Mouse (Mus musculus) ES-E14 (cell line): ENCODE measurements at regions not wholly inside any gene's neighbourhood (a gene's known extent, or its start where the extent isn't known, plus 50 kb on each side); places are given as distances from the start of the nearest gene placed in this dataset.
"Not testable (repeated sequence)": the region's sequence is repeated elsewhere in the genome, so short reads cannot be mapped to it uniquely, and the experiment has no call there.

ENCODE experiments used
- DNase-seq: peaks from one replicate; pipeline ENCODE4 v3.0.0-alpha.2; 2013; ENCODE audit warnings: low read depth, low spot score
- H3K27ac ChIP-seq: 2 replicates; pipeline ENCODE4 v1.5.1; 2012; ENCODE audit warnings: low read depth, mild to moderate bottlenecking, low read length, moderate library complexity, mixed read lengths; ENCODE audit not compliant: poor library complexity, insufficient read depth, severe bottlenecking
- H3K36me3 ChIP-seq: 2 replicates; pipeline ENCODE4 v1.6.1; 2012; ENCODE audit warnings: mild to moderate bottlenecking, low read length, moderate library complexity, mixed read lengths; ENCODE audit not compliant: control insufficient read depth, poor library complexity, insufficient read depth, severe bottlenecking
- H3K4me1 ChIP-seq, 2 experiments: fragments of 150-350 bp in 1 of 2; sonication (generic) in 1 of 2; 2 replicates each; pipeline ENCODE4 v1.6.1; 2012; ENCODE audit warnings: low read length in 2 of 2, mild to moderate bottlenecking in 1 of 2, mixed read lengths in 1 of 2; ENCODE audit not compliant: control insufficient read depth in 2 of 2, insufficient read depth in 2 of 2, poor library complexity in 1 of 2
- H3K4me3 ChIP-seq, 2 experiments: fragments of 150-350 bp in 1 of 2; sonication (generic) in 1 of 2; 2 replicates each; pipeline ENCODE4 v1.5.1; 2012; ENCODE audit warnings: low read length in 2 of 2, low read depth in 1 of 2, mild to moderate bottlenecking in 1 of 2, mixed read lengths in 1 of 2; ENCODE audit not compliant: insufficient read depth in 1 of 2, poor library complexity in 1 of 2, severe bottlenecking in 1 of 2
- H3K9ac ChIP-seq: 2 replicates; pipeline ENCODE4 v1.6.1; 2012; ENCODE audit warnings: low read depth, mild to moderate bottlenecking, low read length, mixed read lengths; ENCODE audit not compliant: poor library complexity, insufficient read depth, severe bottlenecking
- H3K9me3 ChIP-seq: fragments of 150-350 bp; sonication (generic); 2 replicates; pipeline ENCODE4 v1.6.1; 2012; ENCODE audit warnings: low read depth, mild to moderate bottlenecking, low read length; ENCODE audit not compliant: control insufficient read depth, insufficient read depth
- CHD2 ChIP-seq: IDR thresholded peaks from 2 replicates; pipeline ENCODE4 v1.6.1; 2014; ENCODE audit warnings: mild to moderate bottlenecking, low read depth, low read length, inconsistent platforms
- HCFC1 ChIP-seq: IDR thresholded peaks from 2 replicates; pipeline ENCODE4 v1.6.1; 2012; ENCODE audit warnings: low read length, inconsistent platforms, borderline replicate concordance; ENCODE audit not compliant: insufficient read depth
- MAFK ChIP-seq: IDR thresholded peaks from 2 replicates; pipeline ENCODE4 v1.6.1; 2014; ENCODE audit warnings: mild to moderate bottlenecking, low read depth, low read length, inconsistent platforms; ENCODE audit not compliant: insufficient read depth
- ZC3H11A ChIP-seq: IDR thresholded peaks from 2 replicates; pipeline ENCODE4 v1.6.1; 2012; ENCODE audit warnings: low read depth, mild to moderate bottlenecking, inconsistent platforms, low read length, borderline replicate concordance
- ZNF384 ChIP-seq: IDR thresholded peaks from 2 replicates; pipeline ENCODE4 v1.6.1; 2012; ENCODE audit warnings: low read depth, low read length, inconsistent platforms
- in situ Hi-C, 2 experiments: fragments of 600-800 bp; cut with MboI; formaldehyde crosslinking; loops; one replicate each; pipeline ENCODE4 v1.15.1; 2025; ENCODE audit warnings: low sequenced_read_pairs in 2 of 2, inconsistent platforms in 1 of 2; ENCODE audit not compliant: unreplicated experiment in 2 of 2

DNA sequence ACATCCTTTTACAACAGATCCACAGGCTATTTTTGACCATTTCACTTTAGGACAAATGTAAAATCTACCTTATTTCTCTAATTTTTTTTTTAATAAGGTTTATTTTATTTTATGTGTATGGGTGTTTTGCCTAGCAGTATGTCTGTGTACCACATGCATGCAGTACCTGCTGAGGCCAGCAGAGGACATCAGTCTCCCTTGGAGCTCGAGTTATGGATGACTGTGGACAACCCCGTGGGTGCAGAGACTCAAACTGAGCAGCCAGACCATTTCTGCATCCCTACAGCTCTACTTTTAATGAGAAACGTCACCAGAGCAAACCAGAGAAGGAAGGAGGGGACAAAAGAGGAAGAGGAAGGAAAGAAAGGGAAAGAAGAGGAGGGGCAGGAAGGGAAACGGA is 125.9 kb upstream of the Trim24 start:
- Histone ChIP-seq H3K27ac (no peak overlapping the region), H3K9me3 (peaks cover 5% of the 10 kb centered on the region; the same call in 1 of the 2 replicates), H3K4me1 (0 out of 4 replicates have a peak, but pooled peaks cover 0 to 2% of the 10 kb centered on the region in 2 experiments), H3K36me3 (peaks cover 4% of the 10 kb centered on the region; the same call in 1 of the 2 replicates), H3K9ac (no peak overlapping the region), H3K4me3 (no peak overlapping the region)
- in situ Hi-C loops = no loop called here
- TF ChIP-seq ZC3H11A (peak; percentile 93), ZNF384 (no peak)
- DNase-seq = no peak

DNA sequence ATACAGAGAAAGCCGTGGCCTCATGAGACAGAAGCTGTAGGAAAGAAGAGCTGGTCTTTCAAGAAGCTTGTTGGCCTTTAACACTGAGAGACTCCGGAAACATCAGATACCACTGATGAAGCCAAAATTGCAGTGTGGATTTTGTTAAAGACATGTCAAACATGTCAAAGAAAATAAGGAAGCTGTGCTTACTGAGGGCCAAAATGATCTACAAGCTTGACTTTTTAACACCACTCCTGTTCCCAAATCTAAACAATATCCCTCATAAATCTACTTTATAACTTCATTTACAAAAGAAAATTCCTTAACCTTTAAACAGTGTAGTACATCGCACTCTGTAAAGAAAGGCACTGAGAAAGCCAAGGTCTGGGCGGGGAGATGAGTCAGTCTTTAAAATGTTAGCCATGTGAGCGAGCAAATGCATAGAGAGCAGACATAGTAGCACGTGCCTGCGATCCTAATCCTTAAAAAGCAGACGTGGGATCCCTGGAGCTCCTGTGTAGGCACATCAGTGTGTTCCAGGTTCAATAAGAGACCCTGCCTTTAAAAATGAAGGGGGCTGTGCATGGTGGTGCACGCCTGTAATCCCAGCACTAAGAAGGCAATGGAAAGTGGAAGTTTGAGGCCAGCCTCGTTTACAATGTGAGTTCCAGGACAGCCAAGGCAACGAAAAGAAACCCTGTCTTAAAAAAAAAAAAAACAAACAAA is 125.1 kb upstream of the Trim24 start:
- Histone ChIP-seq H3K4me3 (no peak overlapping the region), H3K9me3 (peaks cover 5% of the 10 kb centered on the region; the same call in 1 of the 2 replicates), H3K9ac (no peak overlapping the region), H3K27ac (no peak overlapping the region), H3K4me1 (0 out of 4 replicates have a peak, but pooled peaks cover 0 to 3% of the 10 kb centered on the region in 2 experiments), H3K36me3 (peaks cover 4% of the 10 kb centered on the region; the same call in 1 of the 2 replicates)
- in situ Hi-C loops = no loop called here
- no peak for TF ChIP-seq MAFK
- TF ChIP-seq HCFC1 = no peak
- TF ChIP-seq ZC3H11A = no peak
- TF ChIP-seq CHD2 = no peak
- no peak for TF ChIP-seq ZNF384
- DNase-seq = no peak

DNA sequence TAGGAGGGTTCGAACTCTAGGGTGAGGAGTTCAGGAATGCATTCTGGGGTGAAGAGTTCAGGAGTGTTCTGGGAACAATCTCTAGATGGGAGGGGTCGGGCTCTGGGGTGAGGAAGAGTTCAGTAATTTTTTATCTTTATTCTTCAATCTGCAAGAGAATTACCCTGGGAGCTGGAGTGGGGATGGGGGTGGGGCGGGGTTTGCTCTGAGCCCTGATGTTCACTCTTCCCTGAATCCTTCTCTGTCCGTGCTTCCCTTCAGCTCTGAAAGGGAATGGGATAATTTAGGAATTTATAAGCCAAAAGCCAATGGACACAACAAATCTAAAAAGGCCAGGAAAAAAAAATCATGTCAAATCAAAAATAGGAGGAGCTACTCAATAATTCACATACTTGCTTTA is 122.8 kb upstream of the Trim24 start:
- H3K9ac ChIP-seq, DNase-seq, H3K9me3 ChIP-seq, H3K36me3 ChIP-seq, in situ Hi-C loops, H3K4me3 ChIP-seq, H3K4me1 ChIP-seq: not testable (repeated sequence)
- peak overlapping the region; percentile 74; the same call in 1 of the 2 replicates for H3K27ac ChIP-seq

DNA sequence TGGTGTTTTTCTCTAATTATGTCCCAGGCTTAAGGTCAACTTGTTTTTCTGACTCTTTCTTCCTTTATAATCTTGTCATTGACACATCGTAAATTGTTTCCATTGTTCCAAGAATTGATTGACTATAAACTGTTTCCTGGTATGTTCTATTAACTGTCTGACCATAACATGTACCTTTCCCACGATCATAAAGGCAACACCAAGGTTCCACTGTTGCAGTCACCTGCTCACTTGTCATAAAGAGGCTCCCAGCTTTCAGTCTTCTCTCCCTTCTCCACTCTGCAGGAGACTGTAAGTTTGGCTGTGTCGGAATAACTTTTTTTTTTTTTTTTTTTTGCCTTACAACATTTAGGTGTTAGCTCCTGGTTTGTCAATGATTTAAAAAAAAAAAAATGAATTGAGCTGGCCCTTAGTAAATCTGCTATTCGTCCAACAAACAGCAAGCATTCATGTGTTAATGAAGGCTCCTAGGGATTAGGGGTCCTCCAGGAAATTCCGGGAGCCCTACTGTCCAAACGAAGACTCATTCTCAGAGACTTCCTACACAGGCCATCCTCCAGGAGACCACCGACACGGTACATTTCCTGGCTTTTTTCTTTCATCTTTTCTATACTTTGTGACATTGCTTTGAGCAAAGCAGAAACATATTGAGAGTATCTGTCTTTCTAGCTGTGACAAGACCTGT is 122.2 kb upstream of the Trim24 start:
- DNase-seq = no peak
- peaks cover 7% of the 10 kb centered on the region; the same call in 1 of the 2 replicates for H3K9me3 ChIP-seq
- H3K9ac ChIP-seq = no peak overlapping the region
- H3K27ac ChIP-seq = peak overlapping the region; percentile 82; the same call in 1 of the 2 replicates
- 0 out of 4 replicates have a peak, but pooled peaks cover 0 to 3% of the 10 kb centered on the region in 2 experiments for H3K4me1 ChIP-seq
- in situ Hi-C loops = no loop called here
- H3K36me3 ChIP-seq = peaks cover 3% of the 10 kb centered on the region; the same call in 1 of the 2 replicates
- H3K4me3 ChIP-seq = no peak overlapping the region
- TF ChIP-seq MAFK = no peak
- TF ChIP-seq ZNF384 = peak; percentile 83

DNA sequence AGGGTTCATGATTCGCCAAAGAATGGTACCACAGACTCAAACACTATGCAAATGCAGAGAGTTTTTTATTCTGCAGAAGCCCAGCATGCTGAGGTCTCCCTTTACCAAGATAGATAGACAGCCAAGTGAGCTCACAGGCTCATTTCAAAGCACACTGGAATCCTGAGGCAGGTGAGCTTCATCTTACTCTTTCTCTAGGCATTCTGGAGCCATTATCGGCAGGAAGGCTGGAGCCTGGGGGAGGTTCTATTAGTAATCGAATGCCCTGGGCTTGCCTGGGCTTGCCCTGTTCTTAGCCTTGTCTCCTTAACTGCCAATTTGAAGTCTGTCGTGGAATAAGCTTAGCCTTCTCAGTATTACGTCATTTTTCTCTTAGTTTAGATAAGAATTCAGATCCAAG is 121.6 kb upstream of the Trim24 start:
- peak overlapping the region; percentile 82 for H3K27ac ChIP-seq
- DNase-seq = no peak

More for the DNA sequence above, 121.6 kb upstream of the Trim24 start:
- Histone ChIP-seq H3K4me1 (0 out of 4 replicates have a peak, but pooled peaks cover 0 to 3% of the 10 kb centered on the region in 2 experiments), H3K4me3 (no peak overlapping the region), H3K36me3 (peaks cover 3% of the 10 kb centered on the region; the same call in 1 of the 2 replicates), H3K9ac (no peak overlapping the region), H3K9me3 (peaks cover 7% of the 10 kb centered on the region; the same call in 1 of the 2 replicates)
- TF ChIP-seq CHD2 (no peak), MAFK (no peak), HCFC1 (no peak), ZNF384 (no peak), ZC3H11A (no peak)
- in situ Hi-C loops = no loop called here
